Mouse (Mus musculus): ENCODE results near the gene Hs1bp3.

Hs1bp3 gene

DNA sequence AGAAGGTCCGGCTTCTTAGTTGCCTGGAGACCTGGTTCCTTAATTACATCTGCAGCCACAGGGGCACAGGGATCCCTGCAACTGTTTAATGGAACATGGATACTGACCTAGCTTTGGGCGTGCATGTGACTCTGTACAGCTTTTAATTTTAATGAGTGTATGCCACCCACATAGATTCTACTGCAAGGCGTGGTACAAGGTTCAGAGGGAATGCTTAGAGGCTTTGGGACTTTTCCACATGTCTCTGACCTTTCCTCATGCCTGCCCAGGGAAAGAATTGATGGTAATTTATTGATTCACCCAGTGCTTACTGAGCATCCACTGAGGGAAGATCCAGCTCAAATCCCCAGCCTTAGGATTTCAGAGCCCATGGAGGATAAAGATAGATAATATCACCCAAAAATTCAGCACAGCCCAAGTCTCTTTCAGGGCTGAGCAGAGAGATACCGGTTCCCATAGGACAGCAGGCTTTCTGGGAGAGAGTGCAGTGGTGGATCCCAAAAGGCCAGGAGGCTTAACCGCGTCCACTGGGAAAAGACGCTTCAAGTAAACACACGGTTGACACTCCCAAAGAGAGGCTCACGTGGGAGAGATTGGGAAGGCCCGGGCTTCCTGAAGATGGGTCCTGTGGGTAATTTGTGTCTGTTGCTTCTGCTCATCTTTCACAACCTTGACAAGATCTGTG lies 23.5 kb downstream of the Hs1bp3 start:
- no peak for DNase-seq (ENCODE audit: low read depth)

DNA sequence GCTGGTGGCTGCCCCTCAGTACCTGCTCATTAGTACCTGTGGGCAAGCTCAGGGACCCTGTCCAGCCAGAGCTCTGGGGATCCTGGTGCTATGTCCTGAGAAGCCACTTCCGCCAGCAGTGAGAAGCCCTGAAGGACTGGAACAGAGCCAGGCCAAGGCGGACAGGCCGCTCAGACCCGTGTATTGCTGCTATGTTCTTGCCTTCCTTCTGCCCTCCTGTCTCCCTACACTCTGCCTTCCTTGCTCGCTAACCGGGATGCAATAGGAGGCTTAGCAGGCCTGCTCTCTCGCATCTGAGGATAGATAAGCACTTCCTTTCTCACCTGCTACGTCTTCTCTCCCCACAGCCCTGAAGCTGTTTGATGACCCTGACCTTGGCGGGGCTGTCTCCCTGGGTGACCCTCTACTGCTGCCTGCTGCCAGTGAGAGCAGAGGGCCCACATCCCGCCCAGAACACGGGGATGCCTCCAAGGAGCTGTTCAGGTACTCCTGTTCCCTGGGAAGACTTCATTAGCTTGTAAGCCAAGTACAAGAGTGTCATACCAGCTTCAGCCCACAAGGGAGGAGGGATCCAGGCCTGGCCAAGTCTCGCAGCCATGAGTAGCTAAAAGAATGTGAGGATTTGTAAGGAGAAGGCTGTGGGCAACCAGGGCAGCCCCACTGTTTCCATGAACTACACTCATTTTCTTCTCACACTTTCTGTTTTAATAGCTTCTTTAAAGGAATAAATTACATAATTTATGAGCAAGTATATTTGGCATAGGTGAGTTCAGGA lies 24.2 kb downstream of the Hs1bp3 start:
- no peak for DNase-seq (ENCODE audit: low read depth)

GRCm38 (mm10) chr12:8338491-8338890 lies 25.3 kb downstream of the Hs1bp3 start:
- no peak for DNase-seq (ENCODE audit: low read depth)

GRCm38 (mm10) chr12:8338918-8339317 lies 25.7 kb downstream of the Hs1bp3 start:
- no peak for DNase-seq (ENCODE audit: low read depth)

DNA sequence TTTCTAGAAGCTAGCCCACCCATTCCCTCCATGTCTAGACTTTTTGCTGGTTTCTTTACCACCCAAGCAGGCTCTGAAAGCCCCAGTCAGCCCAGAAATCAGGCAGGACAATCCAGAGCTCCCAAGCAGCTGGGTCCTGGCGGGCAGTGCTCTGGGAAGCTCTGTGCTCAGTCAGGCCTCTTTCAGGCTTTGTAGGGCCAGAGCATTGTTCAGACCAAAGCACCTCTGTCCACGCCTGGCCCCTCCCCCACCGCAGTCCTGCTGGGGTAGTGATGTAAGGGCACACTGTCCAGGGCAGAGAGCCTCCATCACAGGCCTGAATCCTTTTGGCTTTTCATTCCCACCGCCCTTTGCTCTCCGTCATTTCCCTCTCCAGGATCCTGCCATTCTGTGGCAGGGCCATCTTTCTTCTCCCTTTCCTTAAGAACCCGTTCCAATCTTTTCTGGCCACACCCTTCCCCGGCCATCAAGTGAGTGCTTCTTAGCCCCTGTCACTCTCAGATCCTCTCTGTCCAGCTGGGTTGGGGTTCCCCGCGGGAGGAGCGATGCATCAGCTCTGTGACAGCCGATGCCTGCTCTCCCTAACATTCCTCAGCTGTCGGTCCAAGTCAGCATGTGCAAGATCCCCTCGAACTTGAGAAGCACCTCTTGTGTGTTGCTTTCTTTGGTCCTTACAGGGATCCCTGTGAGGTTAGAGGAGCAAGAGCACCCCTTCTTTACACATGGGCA lies 26.5 kb downstream of the Hs1bp3 start:
- no peak for DNase-seq (ENCODE audit: low read depth)

GRCm38 (mm10) chr12:8341008-8341407 lies 27.8 kb downstream of the Hs1bp3 start:
- no peak for DNase-seq (ENCODE audit: low read depth)

DNA sequence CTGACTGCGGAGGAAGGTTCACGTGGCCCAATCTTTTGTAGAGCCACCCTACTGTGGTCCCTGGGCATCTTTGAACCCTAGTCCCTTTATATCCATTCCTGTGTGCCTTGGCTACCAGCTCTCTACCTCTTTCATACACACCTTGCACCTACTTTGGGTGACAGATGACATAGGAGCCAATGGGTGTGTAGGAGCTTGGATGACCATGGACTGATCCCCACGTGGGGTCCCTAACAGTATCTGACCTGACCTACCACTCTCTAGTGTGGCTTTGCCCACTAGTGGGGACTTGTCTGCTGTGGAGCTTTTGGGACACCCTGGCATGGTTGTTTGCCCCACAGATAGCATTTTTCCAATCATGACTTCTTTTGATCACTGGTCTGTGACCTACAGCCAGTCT lies 30.1 kb downstream of the Hs1bp3 start:
- DNase-seq (ENCODE audit: low read depth) = no peak

GRCm38 (mm10) chr12:8344897-8345296 lies 31.7 kb downstream of the Hs1bp3 start:
- DNase-seq (ENCODE audit: low read depth) = no peak

DNA sequence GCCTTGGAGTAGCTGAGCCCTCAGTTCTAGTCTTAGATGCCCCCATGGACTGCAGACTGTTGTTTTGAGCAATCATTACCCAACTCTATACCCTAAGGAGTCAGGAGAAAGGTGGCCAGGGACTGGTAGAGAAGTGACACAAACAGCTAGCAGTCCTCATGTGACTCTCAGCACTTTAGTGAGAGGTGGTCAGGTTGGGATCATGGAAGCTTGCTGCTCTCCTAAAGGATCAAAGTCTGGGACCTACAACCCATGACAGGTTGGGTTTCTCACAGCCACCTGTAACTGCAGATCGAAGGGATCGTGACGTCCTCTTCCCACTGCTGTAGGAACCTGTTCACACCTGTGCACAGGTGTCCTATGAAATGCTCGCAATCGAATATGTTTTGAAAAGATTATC lies 32.3 kb downstream of the Hs1bp3 start:
- DNase-seq (ENCODE audit: low read depth) = no peak

GRCm38 (mm10) chr12:8347746-8348462 lies 34.7 kb downstream of the Hs1bp3 start:
- DNase-seq (ENCODE audit: low read depth) = no peak

- no peak for DNase-seq (ENCODE audit: low read depth)
Measured at GRCm38 (mm10) chr12:8348733-8349513, 35.7 kb downstream of the Hs1bp3 start.

DNA sequence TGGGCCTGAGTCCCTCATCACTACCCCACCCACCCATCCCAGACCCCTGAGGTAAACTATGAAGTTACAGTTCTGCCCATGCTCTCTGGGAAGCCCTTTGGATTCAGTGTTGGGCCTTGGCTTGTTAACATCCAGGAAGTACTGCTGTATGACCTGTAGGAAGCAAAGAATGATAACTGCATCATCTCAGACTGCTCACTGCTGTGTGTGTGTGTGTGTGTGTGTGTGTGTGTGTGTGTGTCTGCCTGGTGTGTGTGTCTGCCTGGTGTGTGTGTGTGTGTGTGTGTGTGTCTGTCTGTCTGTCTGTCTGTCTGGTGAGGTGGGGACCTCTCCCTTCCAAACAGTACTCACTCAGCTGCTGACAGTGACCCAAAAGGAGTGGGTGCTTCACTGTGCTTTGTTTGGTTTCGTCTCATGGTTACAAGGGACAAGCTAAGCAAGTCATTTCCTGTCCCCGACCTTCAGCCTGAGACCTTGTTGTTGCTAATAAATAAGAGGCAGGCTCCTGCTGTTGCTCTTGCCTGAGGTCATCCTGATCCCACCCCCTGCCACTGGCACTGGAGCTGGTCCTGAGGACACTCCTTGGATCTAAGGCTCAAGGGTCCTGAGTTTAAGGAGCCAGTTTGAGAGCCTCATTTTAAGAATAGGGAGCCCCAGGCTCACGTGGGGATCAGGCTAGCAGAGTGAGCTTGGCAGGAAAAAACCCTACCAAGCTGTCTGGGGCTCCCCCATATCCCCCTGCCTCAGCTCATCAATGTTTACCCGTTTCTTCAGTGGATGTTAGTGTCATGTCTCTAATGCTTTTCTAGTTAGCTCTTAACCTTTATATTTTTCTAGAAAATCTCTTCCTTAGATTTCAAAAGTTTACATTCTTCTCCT lies 38.0 kb downstream of the Hs1bp3 start:
- no peak for DNase-seq (ENCODE audit: low read depth)

GRCm38 (mm10) chr12:8353071-8353470 lies 39.8 kb downstream of the Hs1bp3 start:
- no peak for DNase-seq (ENCODE audit: low read depth)

GRCm38 (mm10) chr12:8354187-8354586 lies 41.0 kb downstream of the Hs1bp3 start:
- no peak for DNase-seq (ENCODE audit: low read depth)

DNA sequence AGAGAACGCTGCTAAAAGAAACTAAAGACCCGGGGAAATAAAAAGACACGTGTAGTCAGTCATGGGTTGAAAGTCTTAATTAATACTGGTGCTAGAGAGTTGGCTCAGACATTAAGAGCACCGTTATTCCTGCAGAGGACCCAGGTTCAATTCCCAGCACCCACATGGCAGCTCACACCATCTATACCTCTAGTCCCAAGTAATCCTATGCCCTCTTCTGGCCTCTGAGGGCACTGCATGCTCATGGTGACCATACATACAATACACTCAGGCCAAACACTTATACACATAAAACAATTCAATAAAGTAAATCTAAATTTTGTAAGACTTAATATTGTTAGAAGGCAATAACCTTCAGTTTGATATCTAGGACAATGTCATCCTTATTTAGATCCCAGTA lies 41.8 kb downstream of the Hs1bp3 start:
- DNase-seq (ENCODE audit: low read depth) = no peak

- DNase-seq (ENCODE audit: low read depth) = peak; percentile 82
Measured at GRCm38 (mm10) chr12:8357449-8357848, 44.2 kb downstream of the Hs1bp3 start.

GRCm38 (mm10) chr12:8358344-8358966 lies 45.2 kb downstream of the Hs1bp3 start:
- no peak for DNase-seq (ENCODE audit: low read depth)

DNA sequence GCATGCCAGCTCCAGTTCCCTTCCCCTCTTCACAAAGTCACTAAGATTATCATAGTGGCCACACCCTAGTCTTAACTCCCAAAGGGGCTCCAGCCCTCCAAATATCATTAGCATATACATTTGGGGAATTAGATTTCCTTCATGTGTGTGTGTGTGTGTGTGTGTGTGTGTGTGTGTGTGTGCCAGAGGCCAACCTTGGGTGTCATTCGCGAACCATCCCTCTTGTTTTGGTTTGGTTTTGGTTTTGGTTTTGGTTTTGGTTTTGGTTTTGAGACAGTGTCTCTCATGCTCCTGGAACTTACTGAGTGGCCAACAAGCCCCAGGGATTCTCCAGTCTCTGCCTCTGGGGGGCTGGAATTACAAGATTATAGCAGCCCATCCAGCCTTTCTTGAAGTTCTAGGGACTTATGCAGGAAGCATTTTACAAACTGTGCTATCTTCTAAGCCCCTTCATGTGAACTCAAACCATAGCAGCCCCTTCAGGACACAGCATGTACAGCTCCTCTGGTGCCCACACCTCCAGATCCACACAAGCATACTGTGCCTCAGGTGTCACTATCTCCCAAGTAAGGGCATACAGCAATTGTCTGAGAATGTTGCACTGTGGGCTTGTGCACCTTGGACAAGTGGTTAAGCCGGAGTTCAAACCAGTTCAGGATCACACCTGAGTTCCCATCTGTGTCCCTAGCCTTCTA lies 46.3 kb downstream of the Hs1bp3 start:
- no peak for DNase-seq (ENCODE audit: low read depth)

- no peak for DNase-seq (ENCODE audit: low read depth)
Measured at GRCm38 (mm10) chr12:8361866-8362265, 48.6 kb downstream of the Hs1bp3 start.

All from fibroblast of lung, adult 2 months (primary cell).